Mouse (Mus musculus) small intestine, adult 2 months (tissue): ENCODE results near the gene Pdcd11.

Experiments
- CTCF ChIP-seq: fragments of 200-500 bp; IDR thresholded peaks from 2 replicates; pipeline ENCODE4 v1.5.1; 2012; ENCODE audit warnings: low read depth, mild to moderate bottlenecking, control low read depth, inconsistent platforms, low read length, moderate library complexity, mixed read lengths; ENCODE audit not compliant: insufficient replicate concordance, insufficient read length; ENCODE audit errors: extremely low read depth
- POLR2A ChIP-seq: fragments of 200-500 bp; IDR thresholded peaks from 2 replicates; pipeline ENCODE4 v1.6.1; 2012; ENCODE audit warnings: low read depth, mild to moderate bottlenecking, control low read depth, inconsistent platforms, low read length, moderate library complexity

GRCm38 (mm10) chr19:47133161-47133560 is 42.6 kb downstream of the Pdcd11 start:
- no peak for TF ChIP-seq CTCF
- no peak for TF ChIP-seq POLR2A
